Mouse (Mus musculus) thymus, postnatal 4 days (tissue): ENCODE results near the gene Map2k4.

ENCODE experiments used
- DNase-seq: peaks from one replicate; pipeline ENCODE4 v3.0.0; 2021

The Map2k4 gene

GRCm38 (mm10) chr11:65704861-65705260 lies 83.2 kb downstream of the Map2k4 start:
- DNase-seq, result no peak

DNA sequence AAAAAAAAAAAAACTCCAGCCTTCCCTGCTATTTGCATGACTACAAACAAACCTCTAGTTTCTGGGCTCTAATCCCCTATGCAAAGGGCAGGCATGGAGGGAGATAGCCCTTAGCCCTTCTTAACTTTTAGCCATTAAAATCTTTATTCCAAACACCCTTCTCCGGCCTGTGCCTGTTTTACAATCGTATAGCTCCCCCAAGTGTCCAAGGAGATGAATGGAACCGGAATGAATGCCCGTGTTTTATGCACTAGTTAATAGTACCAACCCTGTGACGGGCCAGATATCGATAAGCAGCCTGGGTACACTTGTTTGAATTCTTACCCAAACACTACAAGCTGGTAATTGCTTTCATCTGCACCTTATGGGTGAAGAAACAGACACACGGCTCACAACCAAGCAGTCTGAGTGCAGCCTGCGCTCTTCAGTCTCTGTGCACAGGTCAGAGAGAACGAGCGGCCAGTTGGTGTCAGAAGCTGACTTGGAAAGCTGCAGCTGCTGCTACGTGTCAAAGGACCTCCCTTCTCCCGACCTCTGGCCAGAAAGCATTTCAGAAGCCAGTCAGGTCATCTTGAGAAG lies 109.2 kb downstream of the Map2k4 start:
- DNase-seq, result no peak

GRCm38 (mm10) chr11:65667348-65667969 lies 120.6 kb downstream of the Map2k4 start:
- no peak for DNase-seq

- DNase-seq, result no peak
Measured at GRCm38 (mm10) chr11:65664903-65665302, 123.2 kb downstream of the Map2k4 start.

GRCm38 (mm10) chr11:65661790-65662522 lies 126.1 kb downstream of the Map2k4 start:
- no peak for DNase-seq

GRCm38 (mm10) chr11:65653932-65654331 lies 134.2 kb downstream of the Map2k4 start:
- no peak for DNase-seq

DNA sequence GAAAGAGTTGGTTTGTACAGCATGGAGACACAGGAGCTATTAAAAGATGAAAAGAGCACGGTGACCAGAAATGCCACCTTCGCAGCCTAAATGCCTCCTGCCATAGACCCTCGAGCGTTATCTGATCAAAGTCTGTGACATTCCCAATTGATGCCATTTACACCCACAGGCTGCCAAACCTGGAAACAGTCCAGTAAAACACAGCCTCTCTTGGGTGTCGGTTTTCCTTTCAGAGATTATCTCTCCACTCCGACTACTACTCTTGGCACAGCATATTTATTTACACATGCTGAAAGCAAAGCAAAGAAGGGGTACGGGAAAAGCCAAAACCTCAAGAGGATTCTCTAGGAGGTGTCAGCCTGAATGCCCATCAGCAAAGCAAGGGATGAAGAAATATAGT lies 136.7 kb downstream of the Map2k4 start:
- DNase-seq, result no peak

- no peak for DNase-seq
Measured at GRCm38 (mm10) chr11:65649956-65650715, 138.0 kb downstream of the Map2k4 start.

GRCm38 (mm10) chr11:65649469-65649868 lies 138.6 kb downstream of the Map2k4 start:
- no peak for DNase-seq

- DNase-seq, result no peak
Measured at GRCm38 (mm10) chr11:65646314-65646713, 141.8 kb downstream of the Map2k4 start.

DNA sequence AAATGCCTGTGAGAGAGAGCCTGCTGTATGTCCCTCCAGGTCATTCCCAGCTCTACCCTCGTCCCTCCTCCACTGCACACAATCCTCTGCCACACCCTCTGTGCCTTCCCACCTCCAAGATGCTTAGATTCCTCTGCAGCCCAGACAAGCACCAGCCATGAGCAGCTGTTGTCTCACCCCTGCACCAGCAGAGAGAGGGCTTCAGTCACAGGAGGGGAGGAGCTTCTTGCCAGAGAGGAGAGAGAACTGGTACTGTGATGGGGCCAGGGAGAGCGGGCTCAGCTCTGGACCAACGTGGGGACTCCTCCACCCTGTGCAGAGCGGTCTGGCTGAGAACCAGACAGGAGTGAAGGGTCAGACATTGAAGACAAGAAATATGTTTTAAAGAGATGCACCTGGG lies 143.6 kb downstream of the Map2k4 start:
- no peak for DNase-seq

DNA sequence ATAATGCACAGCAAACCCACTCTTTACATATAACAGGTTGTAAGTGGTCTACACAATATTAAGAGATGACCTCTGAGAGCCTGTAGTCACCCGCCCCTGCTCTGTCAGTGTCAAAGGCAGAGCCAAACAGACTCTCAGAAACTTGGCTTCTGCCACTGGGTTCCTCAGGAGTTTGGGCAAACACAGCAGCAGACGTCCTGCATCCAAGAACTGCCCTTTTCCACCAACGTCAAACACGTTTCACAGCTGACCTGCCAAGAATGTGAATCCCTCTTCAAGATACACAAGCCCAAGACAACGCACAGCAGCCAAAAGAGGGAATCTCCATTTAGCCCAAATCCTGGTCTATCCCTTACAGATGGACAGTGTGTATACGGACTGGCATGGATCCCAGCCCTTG lies 147.8 kb downstream of the Map2k4 start:
- no peak for DNase-seq
